Mouse (Mus musculus) intestine, postnatal 0 days (tissue): ENCODE measurements around the gene Tcta. TPM values are rescaled to one million over a fixed set of nuclear protein-coding genes. Genes with fewer than 3 reads are reported as not detected.

Experiments
- ATAC-seq: fragments of 200-750 bp; cut with Nextera tagmentation; 2 replicates; pipeline ENCODE4 v1.8.0; 2017; ENCODE audit warnings: mild to moderate bottlenecking, moderate TSS enrichment, moderate library complexity
- H3K27ac ChIP-seq: fragments of 300-500 bp; sonication (generic); 2 replicates; pipeline ENCODE4 v1.5.1; 2014; ENCODE audit warnings: mild to moderate bottlenecking, low read depth, low read length, moderate library complexity
- H3K27me3 ChIP-seq: fragments of 300-500 bp; sonication (generic); replicated peaks from 2 replicates; pipeline ENCODE4 v1.6.1; 2014; ENCODE audit warnings: low read length, mixed read lengths; ENCODE audit not compliant: control insufficient read depth, insufficient read depth
- H3K36me3 ChIP-seq: fragments of 300-500 bp; sonication (generic); 2 replicates; pipeline ENCODE4 v1.6.1; 2014; ENCODE audit warnings: mild to moderate bottlenecking, moderate library complexity; ENCODE audit not compliant: control insufficient read depth, insufficient read depth
- H3K4me1 ChIP-seq: fragments of 300-500 bp; sonication (generic); replicated peaks from 2 replicates; pipeline ENCODE4 v1.6.1; 2014; ENCODE audit warnings: antibody characterized with exemption, low read length, mixed read lengths; ENCODE audit not compliant: control insufficient read depth, insufficient read depth
- H3K4me2 ChIP-seq: fragments of 300-500 bp; sonication (generic); replicated peaks from 2 replicates; pipeline ENCODE4 v1.6.1; 2014; ENCODE audit warnings: low read depth, mild to moderate bottlenecking, moderate library complexity
- H3K4me3 ChIP-seq: fragments of 300-500 bp; sonication (generic); 2 replicates; pipeline ENCODE4 v1.5.1; 2014; ENCODE audit warnings: low read depth, low read length
- H3K9ac ChIP-seq: fragments of 300-500 bp; sonication (generic); 2 replicates; pipeline ENCODE4 v1.6.1; 2014; ENCODE audit warnings: mild to moderate bottlenecking, low read depth, low read length
- H3K9me3 ChIP-seq: fragments of 300-500 bp; sonication (generic); 2 replicates; pipeline ENCODE4 v1.6.1; 2016; ENCODE audit warnings: mixed run types; ENCODE audit not compliant: control insufficient read depth
- CTCF ChIP-seq: sonication (generic); IDR thresholded peaks from 2 replicates; pipeline ENCODE4 v1.5.1; 2016; ENCODE audit warnings: low read depth, mild to moderate bottlenecking, control low read depth, antibody characterized with exemption, moderate library complexity
- WGBS: fragments of 180-500 bp; shearing (Covaris S2); extraction: QIAGEN DNeasy Blood & Tissue Kit; methylation state at CpG from one replicate; pipeline ENCODE4 v1.1.7; 2014; 5-methylcytosine and 5-hydroxymethylcytosine counted together
- polyA plus RNA-seq: library from polyadenylated mRNA; unstranded; fragments of >200 nt; fragmentation: Nextera tagmentation; extraction: Ambion mirVana; gene quantifications from 2 replicates; pipeline ENCODE4 v1.2.1, GENCODE M21; 2015

The Tcta gene
- polyA plus RNA-seq, 1 experiment from 2014 or later: 50.4 TPM

DNA sequence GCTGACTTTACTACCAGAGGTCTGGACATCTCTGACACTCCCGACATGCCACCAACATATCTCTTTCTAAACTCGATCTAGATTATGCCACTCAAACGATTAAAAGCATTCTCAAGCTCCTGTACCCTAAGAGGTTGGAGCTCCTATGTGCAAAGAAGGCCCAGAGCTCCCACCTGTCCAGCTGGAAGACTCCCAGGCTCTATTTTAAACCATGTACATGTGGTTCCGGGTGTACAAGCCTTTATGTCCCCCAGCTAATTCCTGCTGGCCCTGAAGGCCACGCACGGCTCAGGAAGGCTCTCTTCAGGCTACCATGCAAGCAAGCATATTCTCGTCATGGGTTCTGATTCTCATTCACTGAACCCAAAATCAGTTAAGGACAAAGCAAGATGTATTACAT lies 44.1 kb downstream of the Tcta start:
- no peak for TF ChIP-seq CTCF
- Histone ChIP-seq H3K4me2 (peak overlapping the region; percentile 89), H3K9me3 (no peaks in the 10 kb centered on the region), H3K9ac (peak overlapping the region; percentile 85; the same call in 1 of the 2 replicates), H3K27me3 (no peaks in the 10 kb centered on the region), H3K27ac (no peak overlapping the region; the same call in 1 of the 2 replicates), H3K4me1 (peaks cover 16% of the 10 kb centered on the region; the same call in 1 of the 2 replicates), H3K4me3 (peak overlapping the region; percentile 81; the same call in 1 of the 2 replicates), H3K36me3 (no peaks in the 10 kb centered on the region)
- 43% methylated on average over 7 of the region's 7 CpGs for WGBS
- ATAC-seq: no peak

DNA sequence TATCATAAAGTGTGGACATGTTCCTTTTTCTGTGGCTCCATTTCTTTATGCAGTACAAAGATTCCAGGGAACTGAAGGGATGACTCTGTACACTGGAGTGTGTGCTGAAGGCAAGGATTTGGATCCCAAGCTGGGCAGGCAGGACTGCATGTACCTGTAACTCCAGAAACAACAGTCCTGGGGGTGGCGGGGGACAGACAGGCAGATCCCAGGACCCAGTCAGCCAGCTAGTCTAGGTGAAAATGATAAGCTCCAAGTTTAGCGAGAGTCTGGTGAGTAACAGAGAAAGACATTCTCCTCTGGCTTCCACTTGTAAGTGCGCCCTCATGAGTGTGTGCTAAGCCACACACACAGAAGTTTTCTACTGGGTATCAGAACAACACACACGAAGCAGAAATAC lies 45.4 kb downstream of the Tcta start:
- no peaks in the 10 kb centered on the region for H3K27me3 ChIP-seq
- WGBS: 72% methylated on average over 4 of the region's 4 CpGs
- no peak for TF ChIP-seq CTCF
- ATAC-seq: no peak
- H3K36me3 ChIP-seq: 0 out of 2 replicates have a peak, but pooled peaks cover 4% of the 10 kb centered on the region
- no peak overlapping the region for H3K9ac ChIP-seq
- no peak overlapping the region for H3K4me2 ChIP-seq
- no peak overlapping the region for H3K4me3 ChIP-seq
- H3K4me1 ChIP-seq: peaks cover 16% of the 10 kb centered on the region; the same call in 1 of the 2 replicates
- no peaks in the 10 kb centered on the region for H3K9me3 ChIP-seq
- no peak overlapping the region for H3K27ac ChIP-seq

Other genes with a start within 250 kb of the Tcta start
- 0.78 and 0.84 TPM in 2 replicates for gene Mst1, start 225.7 kb downstream of the Tcta start, polyA plus RNA-seq
- gene Rnf123, start 222.8 kb downstream of the Tcta start, polyA plus RNA-seq: 17.2 and 18.2 TPM in 2 replicates
- gene Apeh, start 211.6 kb downstream of the Tcta start, polyA plus RNA-seq: 82.6 and 98.4 TPM in 2 replicates
- 1.6 and 1.9 TPM in 2 replicates for gene Bsn, start 115.8 kb downstream of the Tcta start, polyA plus RNA-seq
- 42.9 and 44.6 TPM in 2 replicates for gene Dag1, start 42.2 kb downstream of the Tcta start, polyA plus RNA-seq
- 12.4 and 15.6 TPM in 2 replicates for gene Nicn1, start 15.7 kb downstream of the Tcta start, polyA plus RNA-seq
- 4.5 and 4.8 TPM in 2 replicates for gene Amt, start 9.3 kb downstream of the Tcta start, polyA plus RNA-seq
- gene Rhoa, start within 50 bp of the Tcta start, polyA plus RNA-seq: 313 and 315 TPM in 2 replicates
- gene Gpx1, start 32.7 kb upstream of the Tcta start, polyA plus RNA-seq: 997 and 1,037 TPM in 2 replicates
- gene Usp4, start 41.7 kb upstream of the Tcta start, polyA plus RNA-seq: 44.9 and 45.2 TPM in 2 replicates
- gene 1700102P08Rik, start 86.6 kb upstream of the Tcta start, polyA plus RNA-seq: 0.14 TPM in 1 of 2 replicates, not detected in the other
- 0.29 TPM in 2 replicates for gene Ccdc36, start 122.3 kb upstream of the Tcta start, polyA plus RNA-seq
- not detected in 2 replicates for gene BC048562, start 130.3 kb upstream of the Tcta start, polyA plus RNA-seq
- gene Ccdc71, start 154.4 kb upstream of the Tcta start, polyA plus RNA-seq: 29.4 and 30.2 TPM in 2 replicates
- gene Klhdc8b, start 155.4 kb upstream of the Tcta start, polyA plus RNA-seq: 24.2 and 24.8 TPM in 2 replicates
- 8.9 and 10.1 TPM in 2 replicates for gene Lamb2, start 173.6 kb upstream of the Tcta start, polyA plus RNA-seq
- gene Usp19, start 184.4 kb upstream of the Tcta start, polyA plus RNA-seq: 17.2 and 17.6 TPM in 2 replicates
- 66.4 and 74.7 TPM in 2 replicates for gene Qars, start 201.5 kb upstream of the Tcta start, polyA plus RNA-seq
- 46.8 and 48.7 TPM in 2 replicates for gene Qrich1, start 210.6 kb upstream of the Tcta start, polyA plus RNA-seq